Mouse (Mus musculus) olfactory bulb, adult 2 months (tissue): Measurements from ENCODE around the gene Bach2.

Source experiments
- CTCF ChIP-seq: fragments of 200-500 bp; IDR thresholded peaks from 2 replicates; pipeline ENCODE4 v1.5.1; 2012; ENCODE audit warnings: low read depth, mild to moderate bottlenecking, low read length, moderate library complexity; ENCODE audit not compliant: insufficient read depth
- POLR2A ChIP-seq: fragments of 200-500 bp; IDR thresholded peaks from 2 replicates; pipeline ENCODE4 v1.6.1; 2012; ENCODE audit warnings: mild to moderate bottlenecking, low read depth, low read length, moderate library complexity; ENCODE audit not compliant: insufficient read depth

- TF ChIP-seq CTCF = no peak
- no peak for TF ChIP-seq POLR2A
These were observed 3.6 kb downstream of the Bach2 start for GRCm38 (mm10) chr4:32242122-32242615.
